Mouse (Mus musculus) spleen, postnatal 4 days (tissue): ENCODE data around the gene Fdxacb1.

Experiments used
- DNase-seq, 2 experiments: peaks; one replicate each; pipeline ENCODE4 v3.0.0; 2022; ENCODE audit warnings: low spot score in 2 of 2

Gene Fdxacb1

DNA sequence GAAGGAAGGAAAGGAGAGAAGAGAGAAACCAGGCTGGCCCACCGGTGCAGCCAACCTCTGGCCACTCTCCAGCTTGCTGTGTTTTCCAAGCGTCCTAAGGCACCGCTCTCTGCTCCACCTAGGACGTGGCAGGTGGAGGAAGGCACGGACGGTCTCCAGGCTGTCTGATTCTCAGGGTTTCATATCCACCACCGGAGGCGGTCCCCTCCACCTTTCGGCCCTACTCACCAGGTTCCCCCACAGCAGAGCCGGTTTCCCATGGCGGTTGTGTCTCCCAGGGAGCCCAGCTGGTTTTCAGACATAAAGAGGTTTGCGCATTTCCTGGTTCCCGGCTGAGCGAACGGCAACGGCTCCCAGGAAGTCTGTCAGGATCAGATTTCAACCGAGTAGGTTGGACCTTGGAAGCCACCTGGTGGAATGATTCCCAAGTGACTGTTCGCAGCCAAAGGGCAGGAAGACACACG is 21.8 kb upstream of the Fdxacb1 start, which contains the start of gene 2310030G06Rik:
TSS of gene 2310030G06Rik (minus strand) at position 323 of the 464 bp plus-strand sequence.
- DNase-seq = no peak

DNA sequence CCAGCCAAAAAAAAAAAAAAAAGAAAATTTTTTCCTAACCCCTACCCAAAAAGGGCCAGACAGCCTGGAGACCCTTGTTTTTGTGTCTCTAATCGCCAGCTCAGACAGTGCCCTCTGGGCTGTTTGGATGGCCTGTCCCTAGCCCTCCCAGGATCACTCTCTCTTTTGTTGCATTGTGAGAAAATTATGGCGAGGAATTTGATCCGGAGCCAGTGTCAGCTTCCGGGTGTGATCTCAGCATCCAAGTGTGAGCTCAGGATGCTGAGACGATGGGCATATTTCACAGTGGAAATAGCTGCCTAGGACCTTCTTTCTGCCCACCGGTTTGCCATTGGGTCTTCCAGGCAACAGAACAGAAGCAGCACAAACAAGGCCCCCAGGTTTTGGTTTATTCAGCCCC is 17.3 kb upstream of the Fdxacb1 start:
- DNase-seq = no peak

DNA sequence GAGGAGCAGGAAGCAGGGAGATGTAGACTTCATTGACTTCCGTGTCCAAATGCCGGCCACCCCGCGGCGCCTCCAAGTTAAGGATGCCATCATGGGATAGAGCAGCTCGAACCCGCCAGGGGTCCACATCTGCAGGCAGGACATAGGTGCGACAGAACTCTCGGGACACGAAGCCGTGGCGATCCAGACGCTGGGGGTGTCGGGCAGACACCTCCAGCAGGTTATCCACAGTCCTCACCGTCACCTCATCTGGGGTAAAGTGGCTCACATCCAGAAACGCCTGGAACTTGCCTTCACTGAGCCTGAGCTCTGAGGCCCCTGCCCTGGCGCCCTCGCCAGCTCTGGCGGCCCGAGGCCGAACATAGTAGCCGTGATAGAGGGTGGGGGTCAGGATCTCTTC is 16.7 kb upstream of the Fdxacb1 start, which contains the start of gene Cryab:
TSS of gene Cryab (plus strand) at position 3 of the 400 bp plus-strand sequence.
- DNase-seq = no peak

DNA sequence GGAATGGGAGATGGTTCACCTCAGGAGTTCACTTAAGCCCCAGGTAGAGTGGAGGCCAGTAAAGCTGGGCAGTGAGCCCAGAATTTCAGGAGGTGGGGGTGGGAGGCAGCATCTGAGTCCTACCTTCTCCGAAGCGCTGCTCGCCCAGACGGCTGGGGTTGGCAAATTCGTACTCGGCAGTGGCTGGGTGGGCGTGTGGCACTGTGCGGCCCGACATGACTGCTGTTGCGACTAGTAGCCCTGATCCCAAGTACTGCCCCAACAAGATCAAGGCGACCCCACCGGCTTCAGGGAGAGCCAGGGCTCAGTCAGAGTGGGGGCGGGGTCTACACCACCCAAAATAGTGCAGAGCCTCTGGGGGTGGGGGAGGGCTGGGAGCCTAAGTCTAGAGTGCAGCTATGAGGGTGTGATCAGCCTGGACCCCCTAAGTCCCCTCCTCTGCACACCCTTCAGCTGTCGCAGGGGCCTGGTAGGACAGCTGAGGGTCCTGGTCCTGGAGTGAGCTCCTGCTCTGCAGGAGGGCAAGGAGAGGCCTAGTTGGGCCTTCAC is 15.9 kb upstream of the Fdxacb1 start, which contains the start of gene Hspb2:
TSS of gene Hspb2 (minus strand) at position 301 of the 549 bp plus-strand sequence.
- no peak for DNase-seq

DNA sequence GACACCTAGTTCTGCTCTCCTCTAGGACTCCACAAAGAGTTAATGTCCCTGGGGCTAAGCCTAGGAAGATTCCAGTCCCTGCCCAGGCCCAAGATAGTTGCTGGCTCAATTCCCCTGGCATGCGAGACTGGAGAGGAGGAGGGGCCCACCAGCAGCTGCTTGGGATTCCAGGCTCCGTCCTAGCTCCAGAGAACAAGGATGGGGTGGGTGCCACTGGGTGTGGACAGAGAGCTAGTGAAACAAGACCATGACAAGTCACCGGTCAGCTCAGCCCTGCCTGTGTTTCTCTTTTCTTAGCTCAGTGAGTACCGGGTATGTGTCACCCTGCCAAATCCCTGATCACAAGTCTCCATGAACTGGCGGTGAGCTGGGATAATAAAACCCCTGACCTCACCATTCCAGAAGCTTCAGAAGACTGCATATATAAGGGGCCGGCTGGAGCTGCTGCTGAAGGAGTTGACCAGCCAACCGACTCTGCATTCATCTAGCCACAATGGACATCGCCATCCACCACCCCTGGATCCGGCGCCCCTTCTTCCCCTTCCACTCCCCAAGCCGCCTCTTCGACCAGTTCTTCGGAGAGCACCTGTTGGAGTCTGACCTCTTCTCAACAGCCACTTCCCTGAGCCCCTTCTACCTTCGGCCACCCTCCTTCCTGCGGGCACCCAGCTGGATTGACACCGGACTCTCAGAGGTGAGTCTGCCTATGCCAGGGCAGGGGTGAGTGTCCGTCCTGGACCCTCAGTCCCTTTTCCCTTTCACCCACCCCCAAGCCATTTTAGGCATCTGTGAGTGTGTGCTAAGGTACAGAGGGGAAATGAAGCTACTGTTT is 15.0 kb upstream of the Fdxacb1 start:
- no peak for DNase-seq

DNA sequence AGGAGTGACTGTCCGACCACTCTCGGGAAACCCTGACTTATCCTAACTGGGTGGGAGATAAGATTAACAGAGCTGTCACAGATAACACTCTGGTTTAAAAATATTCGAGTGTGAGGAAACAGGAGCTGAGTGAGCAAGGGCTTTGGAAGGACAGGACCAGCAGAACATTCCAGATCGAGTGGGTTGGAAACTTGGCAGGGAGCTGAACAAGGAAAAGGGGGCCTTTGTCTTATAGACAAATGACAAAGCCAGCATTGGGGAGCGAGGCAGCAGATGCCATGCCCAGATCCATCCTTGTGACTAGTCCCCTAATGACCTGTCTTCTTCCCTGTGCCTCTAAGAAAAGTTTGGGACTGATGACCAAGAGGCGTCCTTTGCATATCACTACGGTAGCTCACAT is 14.1 kb upstream of the Fdxacb1 start:
- no peak for DNase-seq

DNA sequence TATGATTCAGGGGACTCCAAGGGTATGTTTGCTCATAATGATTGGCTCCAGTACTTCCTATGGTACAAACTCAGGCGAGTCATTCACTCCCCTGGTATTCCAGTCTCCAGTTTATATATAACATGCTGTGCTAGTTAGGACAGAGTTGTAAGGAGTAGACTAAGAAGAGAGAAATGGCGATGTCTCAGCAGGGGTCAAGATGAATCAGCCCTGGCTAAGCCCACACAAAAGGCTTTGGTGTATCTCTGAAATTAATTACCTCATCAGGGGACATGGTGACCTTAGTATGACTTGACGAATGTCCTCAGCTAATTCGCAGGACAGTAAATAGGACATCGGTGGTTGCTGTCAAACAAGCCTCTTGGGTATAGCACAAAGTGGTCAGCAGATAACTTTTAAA is 11.3 kb upstream of the Fdxacb1 start:
- no peak for DNase-seq

DNA sequence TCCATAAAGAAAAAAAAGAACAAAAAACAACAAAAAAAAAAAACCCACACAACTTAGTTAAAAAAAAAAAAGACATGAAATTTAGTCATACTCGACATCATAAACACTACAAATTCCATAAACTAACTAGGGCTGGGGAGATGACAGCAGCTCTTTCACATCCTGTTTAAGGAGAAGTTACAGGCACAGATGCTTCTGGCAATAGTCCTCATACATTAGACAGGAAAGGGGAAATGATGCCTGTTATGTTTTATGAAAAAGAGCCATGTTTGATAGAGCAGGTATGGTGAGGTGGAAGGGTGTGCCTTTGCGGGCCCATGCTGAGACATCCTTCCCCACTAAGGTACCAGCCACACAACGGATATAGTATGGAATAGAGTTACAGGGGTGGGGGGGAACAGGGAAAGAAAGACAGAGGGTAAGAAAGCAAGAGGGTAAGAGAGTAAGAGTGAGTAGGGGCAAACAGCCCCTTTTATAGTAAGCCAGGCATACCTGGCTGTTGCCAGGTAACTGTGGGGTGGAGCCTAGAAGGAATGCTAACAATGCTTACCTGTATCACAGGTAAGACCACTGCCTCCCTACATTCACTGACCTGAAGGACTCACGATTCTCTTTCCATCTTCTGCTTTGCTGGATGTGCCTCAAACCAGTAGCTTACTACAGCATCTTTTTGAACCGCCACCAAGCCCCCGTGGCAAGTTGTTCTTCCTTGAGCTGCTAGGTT is 6.4 kb upstream of the Fdxacb1 start:
- DNase-seq = no peak

DNA sequence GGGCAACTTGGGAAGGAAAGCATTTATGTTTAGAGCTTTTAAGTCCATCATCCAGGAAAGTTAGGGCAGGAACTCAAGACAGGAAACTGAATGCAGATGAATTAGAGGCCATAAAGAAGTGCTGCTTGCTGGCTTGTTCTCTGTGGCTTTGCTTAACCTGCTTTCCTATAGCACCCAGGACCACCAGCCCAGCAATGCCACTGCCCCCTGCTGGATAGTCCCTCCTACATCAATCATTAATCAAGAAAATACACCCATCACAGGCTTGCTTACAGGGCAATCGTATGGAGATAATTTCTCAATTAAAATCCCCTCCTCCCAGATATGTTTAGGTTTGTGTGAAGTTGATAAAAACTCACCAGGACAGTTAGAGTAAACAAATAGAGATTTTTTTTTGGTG is 4.7 kb upstream of the Fdxacb1 start:
- no peak for DNase-seq

DNA sequence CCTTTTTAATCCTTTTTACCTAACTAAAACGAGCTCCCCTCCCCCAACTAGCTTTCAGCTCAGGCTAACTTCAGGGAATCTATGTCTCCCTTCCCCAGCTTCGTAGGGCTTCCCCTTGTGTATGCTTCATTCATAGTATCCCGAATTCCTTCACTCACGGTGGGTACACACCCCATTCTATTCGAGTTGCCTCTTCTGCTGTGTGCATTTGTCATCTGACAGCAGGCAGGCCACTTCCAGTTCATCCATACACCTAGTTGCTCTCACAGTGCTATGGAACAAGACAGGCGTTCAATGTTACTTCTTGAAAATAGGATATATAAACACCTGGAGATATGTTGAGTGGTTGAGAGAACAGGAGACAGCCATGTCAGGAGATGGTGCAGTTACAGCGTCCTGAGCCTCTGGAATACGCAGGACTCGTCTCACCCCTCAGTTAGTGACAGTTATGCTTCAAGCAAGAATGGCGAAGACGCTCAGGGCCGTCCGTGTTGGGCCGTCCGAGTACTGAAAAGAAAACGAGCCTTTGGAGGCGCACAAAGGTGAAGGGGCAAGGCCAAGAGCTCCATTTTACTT is 417 bp upstream of the Fdxacb1 start:
- no peak for DNase-seq

DNA sequence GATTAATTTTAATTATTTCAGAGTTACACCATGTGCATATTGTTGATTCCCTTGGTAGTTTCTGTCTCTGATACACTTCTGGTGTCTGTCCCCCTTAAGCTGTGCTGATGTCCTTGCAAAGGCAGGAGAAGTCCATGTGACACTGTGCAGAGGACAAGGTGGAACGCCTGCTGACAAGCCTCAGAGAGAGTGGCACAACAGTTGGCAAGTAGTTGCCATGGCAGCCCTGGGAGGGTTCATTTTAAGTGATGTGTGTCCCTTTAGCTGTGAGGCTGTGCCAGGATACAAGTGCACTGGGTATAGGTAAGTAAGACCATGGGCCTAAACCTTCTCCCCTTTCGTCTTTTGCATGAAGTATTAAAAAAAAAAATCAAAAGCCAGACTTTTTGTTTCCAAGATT is 2.0 kb downstream of the Fdxacb1 start:
- no peak for DNase-seq

DNA sequence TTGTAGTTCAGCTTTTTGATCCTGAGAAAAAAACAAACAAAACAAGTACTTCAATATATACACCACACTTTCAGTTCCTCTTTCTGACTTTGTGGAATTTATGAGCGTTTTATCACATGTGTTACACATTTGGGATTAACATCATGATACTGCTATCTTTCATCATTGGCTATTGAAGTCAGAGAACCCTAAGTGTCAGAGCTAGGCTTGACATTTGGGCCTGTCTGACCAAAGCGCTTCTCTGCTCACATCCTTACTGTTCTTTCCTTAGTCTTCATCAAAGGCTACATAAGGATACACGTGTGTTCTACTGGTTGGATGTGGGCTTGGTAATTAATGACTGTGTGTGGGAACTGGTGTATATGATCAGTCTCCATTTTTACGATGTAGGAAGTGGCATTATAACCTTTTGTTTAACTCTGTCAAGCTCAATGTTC is 6.0 kb downstream of the Fdxacb1 start:
- no peak for DNase-seq

DNA sequence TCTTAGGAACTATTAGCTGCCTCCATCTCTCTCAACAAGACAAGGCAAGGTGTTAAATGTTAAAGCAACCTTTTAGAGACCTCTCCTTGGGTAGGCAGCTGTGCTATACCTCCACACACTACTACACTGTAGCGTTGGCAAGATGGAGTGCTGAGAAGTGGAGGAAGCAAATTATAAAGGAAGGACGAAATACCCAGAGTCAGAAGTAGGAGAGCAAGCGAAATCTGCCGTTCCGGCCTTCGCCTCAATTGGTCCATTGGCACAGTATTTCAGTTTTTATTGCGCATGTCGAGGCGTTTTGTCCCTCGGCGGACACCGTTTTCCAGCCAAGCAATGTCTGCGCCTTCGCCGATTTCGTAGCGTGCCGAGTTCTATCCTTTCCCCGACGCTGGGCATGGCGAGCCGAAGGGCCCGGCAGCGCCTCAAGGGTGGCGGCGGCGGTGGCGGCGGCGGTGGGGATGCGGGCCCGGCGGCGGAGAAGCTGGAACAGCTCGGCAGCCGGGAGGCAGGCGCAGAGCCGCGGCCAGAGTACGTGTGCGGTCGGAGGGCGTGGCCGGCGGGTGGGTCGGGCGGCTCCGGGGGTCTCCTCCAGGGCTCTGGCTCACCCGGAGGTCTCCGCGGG is 7.1 kb downstream of the Fdxacb1 start, which contains the start of the genes Alg9 and 1110032A03Rik:
TSS of gene Alg9 (plus strand) at position 29 of the 622 bp plus-strand sequence.
TSS of gene 1110032A03Rik (minus strand) at position 530 of the 622 bp plus-strand sequence.
- DNase-seq = peak; percentile 90 to 96

DNA sequence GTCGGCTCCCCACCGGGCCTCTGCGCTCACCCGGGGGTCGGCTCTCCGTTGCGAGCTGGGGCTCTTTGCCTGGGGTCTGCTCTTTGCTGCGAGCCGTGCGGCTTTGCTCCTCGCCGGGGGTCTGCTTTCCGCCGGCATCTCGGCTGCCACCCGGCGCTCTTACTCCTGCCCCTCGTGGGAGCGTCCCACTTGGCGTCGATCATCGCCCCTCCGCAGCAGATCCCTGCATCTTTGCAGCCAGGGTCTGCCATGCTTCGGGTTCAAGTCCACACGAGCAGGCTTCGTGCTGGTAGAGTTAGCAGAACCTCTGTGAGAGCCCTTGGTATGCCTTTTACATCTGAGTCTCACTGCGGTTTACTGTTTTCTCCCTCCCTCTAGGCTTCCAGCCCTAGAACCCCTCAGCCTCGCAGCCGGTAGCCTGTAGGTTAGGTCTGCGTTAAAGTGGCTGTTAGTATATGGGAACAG is 7.7 kb downstream of the Fdxacb1 start:
- DNase-seq = no peak

DNA sequence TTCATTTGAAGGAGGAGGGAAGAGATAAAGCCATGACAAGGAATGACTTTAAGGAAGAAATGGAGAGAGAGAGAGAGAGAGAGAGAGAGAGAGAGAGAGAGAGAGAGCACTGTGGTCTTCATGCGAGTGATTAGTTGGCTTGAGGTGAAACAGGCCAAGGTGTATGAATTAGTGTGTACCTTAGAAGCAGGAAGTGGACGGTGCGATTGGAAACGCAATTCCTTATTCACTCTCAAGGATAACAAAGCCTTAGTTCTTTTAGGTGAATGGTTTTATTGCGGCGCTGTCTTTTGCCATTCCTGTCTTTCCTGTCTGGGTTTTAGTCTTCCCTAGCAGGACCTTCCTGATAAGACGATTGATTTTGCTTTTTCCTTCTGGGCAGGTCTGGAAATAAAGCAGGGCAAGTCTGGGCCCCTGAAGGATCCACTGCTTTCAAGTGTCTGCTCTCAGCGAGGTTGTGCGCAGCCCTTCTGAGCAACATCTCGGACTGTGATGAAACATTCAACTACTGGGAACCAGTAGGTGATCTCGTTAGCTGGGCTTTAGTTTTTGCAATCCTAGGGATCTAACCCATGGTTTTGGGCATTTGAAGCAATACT is 8.2 kb downstream of the Fdxacb1 start:
- DNase-seq = no peak

DNA sequence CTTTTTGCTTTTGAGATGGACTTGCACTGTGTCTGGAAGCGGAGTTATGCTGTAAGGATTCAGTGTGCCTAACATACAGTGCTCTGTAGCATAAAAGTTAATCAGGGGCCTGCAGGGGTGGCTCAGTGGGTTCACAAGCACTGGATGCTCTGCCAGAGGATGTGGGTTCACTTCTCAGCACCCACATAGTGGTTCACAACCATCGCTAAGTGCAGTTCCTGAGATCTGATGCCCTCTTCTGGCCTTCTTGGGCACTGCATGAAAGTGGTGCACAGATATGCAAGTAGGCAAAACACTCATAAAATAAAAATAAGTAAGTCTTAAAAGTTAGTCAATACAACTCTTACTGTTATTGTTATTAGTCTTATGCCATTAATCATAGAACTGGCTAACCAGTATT is 14.1 kb downstream of the Fdxacb1 start:
- peak; percentile 52 to 79 for DNase-seq

DNA sequence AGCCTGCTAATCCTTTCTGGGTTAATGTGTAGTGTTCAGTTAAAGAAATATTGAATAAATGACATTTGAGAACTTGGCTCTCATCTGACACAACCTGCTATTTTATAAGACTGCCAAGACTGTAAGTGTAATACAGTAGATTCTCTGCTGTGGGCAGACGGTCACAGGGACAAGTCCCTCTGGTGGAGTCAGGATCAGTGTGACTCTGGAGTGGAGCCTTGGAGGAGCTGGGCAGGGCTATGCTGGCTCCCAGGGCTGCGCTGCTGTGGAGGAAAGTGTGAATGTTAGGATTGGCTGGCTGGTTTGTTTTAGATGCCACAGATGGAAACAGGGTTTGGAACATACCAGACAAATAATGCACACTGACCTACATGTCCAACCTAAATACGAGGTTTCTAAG is 27.2 kb downstream of the Fdxacb1 start:
- no peak for DNase-seq

DNA sequence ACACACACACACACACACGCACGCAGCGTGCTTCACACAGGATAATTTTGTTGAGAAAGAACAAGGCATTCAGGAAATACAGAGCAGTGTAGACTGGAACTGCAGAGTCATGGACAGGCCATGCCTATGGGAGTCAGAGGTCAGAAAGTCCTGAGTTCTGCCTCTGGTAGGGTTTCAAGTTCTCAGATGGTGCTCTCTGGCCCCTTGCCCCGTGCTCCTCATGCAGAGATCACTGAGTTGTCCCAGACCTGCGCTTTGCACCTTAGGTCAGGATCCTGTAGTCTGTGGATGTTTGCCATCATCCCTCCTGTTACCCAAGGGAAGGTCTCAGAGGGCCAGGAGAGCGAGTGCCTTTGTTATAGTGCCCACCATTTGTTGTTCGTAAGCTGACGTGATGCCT is 28.7 kb downstream of the Fdxacb1 start:
- DNase-seq = no peak

DNA sequence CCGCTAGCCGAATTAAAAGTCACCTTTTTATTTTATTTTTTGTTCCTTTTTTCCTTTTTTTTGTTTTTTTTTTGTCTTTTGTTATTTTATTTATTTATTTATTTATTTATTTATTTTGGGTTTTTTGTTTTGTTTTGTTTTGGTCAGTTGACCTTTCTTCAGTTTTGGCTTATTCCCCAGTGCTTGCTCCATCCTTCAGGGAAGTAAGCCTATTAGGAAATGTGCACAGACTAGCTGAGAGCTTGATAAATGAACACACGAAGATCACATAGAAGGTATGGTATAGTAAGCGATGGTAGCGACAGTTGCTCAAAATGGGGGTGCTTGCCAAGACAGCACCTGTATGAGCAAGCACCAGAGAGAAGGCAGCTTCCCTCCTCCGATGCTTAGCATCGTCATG is 29.6 kb downstream of the Fdxacb1 start:
- DNase-seq = no peak

DNA sequence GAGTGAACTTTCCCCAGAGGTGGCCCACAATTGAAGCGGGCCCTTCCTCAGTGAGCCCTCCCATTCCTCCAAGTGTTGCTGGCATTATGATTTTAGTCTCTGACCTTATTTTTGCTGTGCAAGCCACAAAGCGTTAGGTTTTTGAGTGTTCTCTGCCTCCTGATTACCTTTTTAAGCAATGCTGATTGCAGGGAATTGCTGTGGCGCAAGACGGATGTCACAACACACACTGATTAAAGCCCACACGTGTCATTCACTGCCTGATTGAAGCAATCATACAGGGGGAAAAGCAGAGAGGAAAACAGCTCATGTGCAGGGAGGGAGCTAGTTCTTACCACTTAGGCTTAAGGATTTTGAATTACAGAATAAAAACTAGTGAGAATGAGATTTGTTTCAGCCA is 30.3 kb downstream of the Fdxacb1 start:
- no peak for DNase-seq

DNA sequence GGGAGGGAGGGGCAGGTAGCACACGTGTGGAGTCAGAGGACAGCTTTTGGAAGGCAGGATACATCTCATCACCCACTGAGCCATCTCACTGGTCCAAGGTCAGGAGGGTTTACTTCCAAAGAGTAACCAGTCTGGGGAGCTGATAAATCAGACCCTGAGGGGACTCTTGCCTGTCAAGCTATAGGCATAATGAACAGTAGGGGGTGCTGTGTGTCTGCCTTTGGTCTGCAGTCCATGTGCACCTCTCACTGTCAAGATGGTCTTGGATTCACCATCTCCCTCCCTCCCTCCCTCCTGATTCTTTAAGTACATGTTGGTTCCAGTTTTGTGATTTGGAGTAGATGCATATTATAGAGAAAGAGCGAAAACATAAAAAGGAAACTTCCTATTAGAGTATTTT is 32.9 kb downstream of the Fdxacb1 start:
- peak; percentile 75 to 81 for DNase-seq
